8 mouse cellular contexts compared by ENCODE assay signal in the genomic region with DNA sequence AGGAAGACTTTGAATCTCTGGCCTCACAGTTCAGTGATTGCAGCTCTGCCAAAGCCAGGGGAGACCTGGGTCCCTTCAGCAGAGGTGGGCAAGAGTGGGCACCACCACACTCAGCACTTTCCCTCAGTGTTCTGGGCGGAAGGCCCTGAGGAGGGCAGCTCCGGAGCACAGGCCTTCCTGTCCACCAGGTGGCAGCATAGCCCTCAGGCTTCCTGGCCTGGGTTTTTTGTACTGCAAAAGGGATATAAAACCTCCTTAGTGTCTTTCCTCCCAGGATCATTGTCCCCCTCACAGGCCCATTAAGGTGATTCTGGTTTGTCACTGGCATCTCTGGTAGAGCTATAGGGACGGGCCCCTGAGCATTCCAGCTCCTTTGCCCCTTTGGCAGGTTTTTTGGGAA. TPM values are rescaled to one million over a fixed set of nuclear protein-coding genes. Genes with fewer than 3 reads are reported as not detected.
A peak's percentile ranks its signal among the peaks of the same experiment; 100 is the strongest.
DNase-seq lines count a peak whose midpoint lies in the region; ATAC-seq and TF ChIP-seq lines count a peak whose summit lies in the region.

No protein-coding gene starts in this region.

- H3K4me3 ChIP-seq in cerebellum, adult 2 months (replicated peaks; ENCODE audit: insufficient read depth, low read depth, low read length), result no peak overlapping the region
- no peak overlapping the region for H3K4me3 ChIP-seq in intestine, postnatal 0 days (ENCODE audit: low read depth, low read length)
- H3K4me3 ChIP-seq in liver, postnatal 0 days (ENCODE audit: low read depth, low read length), result no peak overlapping the region
- H3K4me3 ChIP-seq in neural tube, embryonic 15.5 days (replicated peaks), result no peak overlapping the region

- no peaks in the 10 kb centered on the region for H3K27me3 ChIP-seq in cerebellum, adult 2 months (ENCODE audit: control insufficient read depth, insufficient read depth, low read length)
- H3K27me3 ChIP-seq in intestine, postnatal 0 days (replicated peaks; ENCODE audit: control insufficient read depth, insufficient read depth, low read length), result no peaks in the 10 kb centered on the region
- no peaks in the 10 kb centered on the region for H3K27me3 ChIP-seq in liver, postnatal 0 days (ENCODE audit: insufficient read depth, low read length)
- H3K27me3 ChIP-seq in neural tube, embryonic 15.5 days (replicated peaks), result no peaks in the 10 kb centered on the region

- no peak for TF ChIP-seq POLR2A in cerebellum, adult 2 months (IDR thresholded peaks at IDR 0.05; ENCODE audit: borderline replicate concordance, insufficient read depth, low read length)

- 41% methylated on average over 3 of the region's 3 CpGs for WGBS in cerebellum, adult 2 months
- 53% methylated on average over 3 of the region's 3 CpGs for WGBS in intestine, postnatal 0 days
- 48% methylated on average over 3 of the region's 3 CpGs for WGBS in liver, postnatal 0 days (ENCODE audit: insufficient replicate concordance)
- 33% methylated on average over 3 of the region's 3 CpGs for WGBS in neural tube, embryonic 15.5 days

- H3K4me1 ChIP-seq in cerebellum, adult 2 months (ENCODE audit: control insufficient read depth, insufficient read depth, low read length), result peaks cover 5% of the 10 kb centered on the region
- H3K4me1 ChIP-seq in intestine, postnatal 0 days (replicated peaks; ENCODE audit: control insufficient read depth, insufficient read depth, low read length), result no peaks in the 10 kb centered on the region
- no peaks in the 10 kb centered on the region for H3K4me1 ChIP-seq in liver, postnatal 0 days (ENCODE audit: insufficient read depth)
- H3K4me1 ChIP-seq in neural tube, embryonic 15.5 days, result peaks cover 51% of the 10 kb centered on the region

- H3K27ac ChIP-seq in cerebellum, adult 2 months (ENCODE audit: insufficient read depth, low read length), result no peak overlapping the region
- H3K27ac ChIP-seq in intestine, postnatal 0 days (ENCODE audit: low read depth, low read length), result no peak overlapping the region
- H3K27ac ChIP-seq in liver, postnatal 0 days (ENCODE audit: low read depth), result no peak overlapping the region
- peak overlapping the region; percentile 83 for H3K27ac ChIP-seq in neural tube, embryonic 15.5 days (replicated peaks)

- no peak overlapping the region for H3K9ac ChIP-seq in intestine, postnatal 0 days (ENCODE audit: low read depth, low read length)
- no peak overlapping the region for H3K9ac ChIP-seq in liver, postnatal 0 days (replicated peaks)
- peak overlapping the region; percentile 20; the same call in 1 of the 2 replicates for H3K9ac ChIP-seq in neural tube, embryonic 15.5 days (replicated peaks)

- H3K4me2 ChIP-seq in intestine, postnatal 0 days (replicated peaks; ENCODE audit: low read depth), result no peak overlapping the region
- H3K4me2 ChIP-seq in liver, postnatal 0 days (ENCODE audit: low read depth, low read length), result no peak overlapping the region
- no peak overlapping the region for H3K4me2 ChIP-seq in neural tube, embryonic 15.5 days

- peaks cover 63% of the 10 kb centered on the region for H3K36me3 ChIP-seq in intestine, postnatal 0 days (ENCODE audit: control insufficient read depth, insufficient read depth)
- H3K36me3 ChIP-seq in liver, postnatal 0 days (replicated peaks; ENCODE audit: insufficient read depth, low read length), result peaks cover 57% of the 10 kb centered on the region
- peaks cover 47% of the 10 kb centered on the region for H3K36me3 ChIP-seq in neural tube, embryonic 15.5 days

- peak; percentile 80 for TF ChIP-seq CTCF in cerebellum, adult 2 months (IDR thresholded peaks at IDR 0.05; ENCODE audit: borderline replicate concordance, insufficient read depth, low read depth, low read length)
- peak; percentile 88 for TF ChIP-seq CTCF in intestine, postnatal 0 days (IDR thresholded peaks at IDR 0.05; ENCODE audit: low read depth)
- TF ChIP-seq CTCF in liver, postnatal 0 days (IDR thresholded peaks at IDR 0.05; ENCODE audit: low read depth), result peak; percentile 85

- peak; percentile 74 for DNase-seq in urinary bladder, postnatal 14 days (ENCODE audit: low spot score)
- no peak for DNase-seq in urinary bladder, adult 2 months (ENCODE audit: low spot score)
- peak; percentile 47 to 67 for DNase-seq in cerebellum, adult 2 months
- DNase-seq in frontal cortex, postnatal 10 days (ENCODE audit: low spot score in 2 of 2), result peak; percentile 57 to 78
- DNase-seq in liver, postnatal 0 days, result peak; percentile 76
- DNase-seq in thymus, postnatal 14 days, result peak; percentile 78

- ATAC-seq in intestine, postnatal 0 days, result peak; percentile 47
- peak; percentile 46 for ATAC-seq in liver, postnatal 0 days
- ATAC-seq in neural tube, embryonic 15.5 days (ENCODE audit: low FRiP score), result no peak

- no peak for TF ChIP-seq EP300 in liver, postnatal 0 days (IDR thresholded peaks at IDR 0.05; ENCODE audit: low read depth)

- no peaks in the 10 kb centered on the region for H3K9me3 ChIP-seq in intestine, postnatal 0 days (ENCODE audit: control insufficient read depth)
- H3K9me3 ChIP-seq in liver, postnatal 0 days (ENCODE audit: low read length), result no peaks in the 10 kb centered on the region
- no peaks in the 10 kb centered on the region for H3K9me3 ChIP-seq in neural tube, embryonic 15.5 days (replicated peaks)

RNA-seq across cellular contexts. Expression of a gene that starts 10.4 kb away (rescaled TPM):
- 16.3 and 18.9 TPM in 2 replicates for polyA plus RNA-seq in urinary bladder, adult 2 months (2012; rRNA removed)
- 38.8 and 39.6 TPM in 2 replicates for polyA plus RNA-seq in cerebellum, adult 2 months (2012; rRNA removed)
- polyA plus RNA-seq in intestine, postnatal 0 days (2015; fragmentation: Nextera tagmentation; extraction: Ambion mirVana), result 27.1 and 27.2 TPM in 2 replicates
- 15.0 and 15.5 TPM in 2 replicates for polyA plus RNA-seq in liver, postnatal 0 days (2015; fragmentation: Nextera tagmentation; extraction: Ambion mirVana)
- polyA plus RNA-seq in neural tube, embryonic 15.5 days (2015; fragmentation: Nextera tagmentation; extraction: Ambion mirVana), result 69.6 and 71.6 TPM in 2 replicates

RNA-seq across cellular contexts. Expression of a gene that starts 17.8 kb away (rescaled TPM):
- 35.2 and 38.0 TPM in 2 replicates for polyA plus RNA-seq in urinary bladder, adult 2 months (2012; rRNA removed)
- polyA plus RNA-seq in cerebellum, adult 2 months (2012; rRNA removed), result 38.2 and 41.8 TPM in 2 replicates
- 7.4 and 7.6 TPM in 2 replicates for polyA plus RNA-seq in intestine, postnatal 0 days (2015; fragmentation: Nextera tagmentation; extraction: Ambion mirVana)
- polyA plus RNA-seq in liver, postnatal 0 days (2015; fragmentation: Nextera tagmentation; extraction: Ambion mirVana), result 7.1 and 7.3 TPM in 2 replicates
- polyA plus RNA-seq in neural tube, embryonic 15.5 days (2015; fragmentation: Nextera tagmentation; extraction: Ambion mirVana), result 13.0 and 20.6 TPM in 2 replicates

RNA-seq across cellular contexts. Expression of a gene that starts 19.6 kb away (rescaled TPM):
- 477 and 551 TPM in 2 replicates for polyA plus RNA-seq in urinary bladder, adult 2 months (2012; rRNA removed)
- 571 and 579 TPM in 2 replicates for polyA plus RNA-seq in cerebellum, adult 2 months (2012; rRNA removed)
- polyA plus RNA-seq in intestine, postnatal 0 days (2015; fragmentation: Nextera tagmentation; extraction: Ambion mirVana), result 557 and 578 TPM in 2 replicates
- polyA plus RNA-seq in liver, postnatal 0 days (2015; fragmentation: Nextera tagmentation; extraction: Ambion mirVana), result 245 and 257 TPM in 2 replicates
- 463 and 500 TPM in 2 replicates for polyA plus RNA-seq in neural tube, embryonic 15.5 days (2015; fragmentation: Nextera tagmentation; extraction: Ambion mirVana)
